In the genomic region with DNA sequence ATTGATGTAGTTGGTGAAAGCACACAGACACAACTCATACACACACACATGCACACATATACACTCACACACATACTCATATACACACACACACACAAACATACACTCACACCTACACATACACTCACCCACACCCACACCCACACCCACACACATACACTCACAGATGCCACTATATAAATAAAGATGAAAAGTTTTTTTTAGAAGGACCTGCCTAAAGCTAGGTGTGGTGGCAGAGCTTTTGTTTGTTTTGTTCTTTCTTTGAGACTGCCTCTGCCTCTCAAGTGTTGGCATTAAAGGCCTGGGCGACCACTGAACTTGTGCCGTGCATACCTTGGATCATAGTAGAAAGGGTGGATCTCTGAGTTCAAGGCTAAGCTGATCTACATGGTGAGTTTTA, we compare ENCODE assay signal across 18 mouse cellular contexts.
"Had no signal": no experiment of that assay in that cellular context is flagged by ENCODE, and none has a peak within 500 bp of the region (broad histone marks: within the 10 kb centered on the region; RNA-seq: fewer than 3 reads in every experiment).

No protein-coding gene starts in this region.

- ATAC-seq: intestine, postnatal 0 days; liver, embryonic 12.5 days had no signal

- H3K27me3 ChIP-seq: lung, embryonic 15.5 days; neural tube, embryonic 15.5 days had no signal

- H3K4me2 ChIP-seq: limb, embryonic 15.5 days; liver, embryonic 12.5 days; lung, embryonic 15.5 days; neural tube, embryonic 15.5 days had no signal

- H3K27ac ChIP-seq: kidney, postnatal 0 days; layer of hippocampus, adult 2 months; left cerebral cortex, adult 2 months; limb, embryonic 15.5 days; liver, embryonic 12.5 days; lung, embryonic 15.5 days; midbrain, embryonic 10.5 days; neural tube, embryonic 15.5 days had no signal

- H3K9me3 ChIP-seq: limb, embryonic 15.5 days; liver, embryonic 12.5 days; lung, embryonic 15.5 days; midbrain, embryonic 10.5 days; neural tube, embryonic 15.5 days had no signal

- H3K9ac ChIP-seq: limb, embryonic 15.5 days; liver, embryonic 12.5 days; lung, embryonic 15.5 days; neural tube, embryonic 15.5 days had no signal

- H3K4me3 ChIP-seq: layer of hippocampus, adult 2 months; left cerebral cortex, adult 2 months; limb, embryonic 15.5 days; liver, embryonic 12.5 days; lung, embryonic 15.5 days; midbrain, embryonic 10.5 days; myocyte; neural tube, embryonic 15.5 days had no signal

- H3K36me3 ChIP-seq: lung, embryonic 15.5 days; midbrain, embryonic 10.5 days; neural tube, embryonic 15.5 days had no signal

- DNase-seq: kidney, adult 8-10 months; kidney, postnatal 36 days; lung, postnatal 4 days; midbrain, embryonic 14.5 days; right cerebral cortex, adult 18-20 months; right cerebral cortex, postnatal 25 days; thymus, adult 2 months; thymus, postnatal 25 days had no signal

- H3K4me1 ChIP-seq: neural tube, embryonic 15.5 days had no signal
